Mouse (Mus musculus): ENCODE data around the gene Slc25a3.

GRCm38 (mm10) chr10:91143313-91144230 is 19.7 kb upstream of the Slc25a3 start:
- TF ChIP-seq TAL1 (IDR thresholded peaks at IDR 0.05; ENCODE audit: low read length) (no peak), GATA1 (IDR thresholded peaks at IDR 0.05; ENCODE audit: low read length) (no peak)
